Mouse (Mus musculus): ENCODE data around the gene Trmt2a. TPM values are rescaled to one million over a fixed set of nuclear protein-coding genes. Genes with fewer than 3 reads are reported as not detected.
A peak's percentile ranks its signal among the peaks of the same experiment; 100 is the strongest.

Trmt2a gene
- polyA plus RNA-seq (2012; rRNA removed): 24.0 and 29.7 TPM in 2 replicates

DNA sequence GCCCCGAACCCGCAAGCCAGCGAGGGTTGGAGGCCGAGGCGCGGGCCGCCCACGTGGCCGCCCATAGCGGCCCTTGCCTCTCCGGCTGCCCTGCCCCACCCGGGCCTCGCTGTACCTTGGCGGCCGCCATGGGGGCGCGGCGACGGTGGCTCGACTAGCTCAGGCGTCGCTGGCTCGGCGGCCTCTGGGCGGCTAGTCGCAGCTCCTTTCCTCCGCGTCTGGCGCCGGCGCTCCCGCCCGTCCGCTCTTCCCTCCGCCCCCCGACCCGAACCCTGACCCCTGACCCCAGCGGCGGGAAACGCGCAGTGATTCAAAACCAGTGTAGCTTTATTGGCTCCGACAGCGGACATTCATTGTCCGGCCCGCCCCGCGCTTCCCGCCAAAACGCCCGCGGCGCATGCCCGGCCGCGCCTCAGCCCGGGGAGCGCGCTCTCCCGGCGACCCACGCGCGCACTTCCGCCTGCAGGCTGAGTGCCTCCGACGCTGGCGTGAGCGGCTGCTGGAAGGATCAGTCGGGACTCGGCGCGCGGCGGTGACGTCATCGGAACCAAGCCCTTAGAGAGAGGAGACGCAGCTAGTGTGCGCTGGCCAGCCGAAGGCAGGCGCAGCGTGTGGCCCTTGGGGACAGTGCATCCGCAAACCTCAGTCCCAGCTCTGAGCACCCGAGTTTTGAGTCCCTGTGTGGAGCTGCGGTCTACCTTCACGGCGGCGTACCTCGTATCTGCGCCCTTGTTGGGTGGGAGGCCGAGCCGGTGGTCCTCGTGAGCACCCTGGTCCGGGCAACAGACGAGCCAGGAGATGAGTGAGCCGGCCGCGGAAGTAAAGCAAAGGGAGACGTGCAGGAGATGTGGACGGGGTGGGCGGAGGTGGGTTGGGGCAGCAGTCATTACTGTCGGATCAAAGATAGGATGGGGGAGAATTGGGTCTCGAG is at the start of gene Trmt2a, which contains the start of gene Ranbp1:
Trmt2a (plus strand) TSS at position 247 of the 931 bp plus-strand sequence.
Ranbp1 (minus strand) TSS at position 300 of the 931 bp plus-strand sequence.
- no peaks in the 10 kb centered on the region for H3K27me3 ChIP-seq (ENCODE audit: control insufficient read depth, insufficient read depth, low read length)
- H3K27ac ChIP-seq (ENCODE audit: insufficient read depth, low read depth, low read length): peak within 1 kb of the TSS; percentile 57
- H3K4me3 ChIP-seq (ENCODE audit: low read depth, low read length): peak within 1 kb of the TSS; percentile 78
- H3K4me1 ChIP-seq (ENCODE audit: control insufficient read depth, insufficient read depth, insufficient read length, low read length): peaks cover 5% of the 10 kb centered on the region
- TF ChIP-seq CTCF (IDR thresholded peaks at IDR 0.05; ENCODE audit: extremely low read depth, insufficient read length, insufficient replicate concordance, low read depth, low read length) (no peak), POLR2A (IDR thresholded peaks at IDR 0.05; ENCODE audit: low read depth, low read length) (peak; percentile 60)
- peaks cover 44% of the 10 kb centered on the region for H3K36me3 ChIP-seq (ENCODE audit: control insufficient read depth, insufficient read depth, low read length)
- WGBS: under 1% methylated on average over 102 of the region's 102 CpGs

- TF ChIP-seq POLR2A (IDR thresholded peaks at IDR 0.05; ENCODE audit: low read depth, low read length) (no peak), CTCF (IDR thresholded peaks at IDR 0.05; ENCODE audit: extremely low read depth, insufficient read length, insufficient replicate concordance, low read depth, low read length) (no peak)
- no peaks in the 10 kb centered on the region for H3K36me3 ChIP-seq (ENCODE audit: control insufficient read depth, insufficient read depth, low read length)
- H3K4me3 ChIP-seq (ENCODE audit: low read depth, low read length): no peak overlapping the region
- WGBS: 78% methylated on average over 2 of the region's 2 CpGs
- no peak overlapping the region for H3K27ac ChIP-seq (ENCODE audit: insufficient read depth, low read depth, low read length)
- no peaks in the 10 kb centered on the region for H3K27me3 ChIP-seq (ENCODE audit: control insufficient read depth, insufficient read depth, low read length)
- H3K4me1 ChIP-seq (ENCODE audit: control insufficient read depth, insufficient read depth, insufficient read length, low read length): peaks cover 12% of the 10 kb centered on the region; the same call in 1 of the 2 replicates
Measured at GRCm38 (mm10) chr16:18200062-18200461, 48.4 kb upstream of the Trmt2a start.

DNA sequence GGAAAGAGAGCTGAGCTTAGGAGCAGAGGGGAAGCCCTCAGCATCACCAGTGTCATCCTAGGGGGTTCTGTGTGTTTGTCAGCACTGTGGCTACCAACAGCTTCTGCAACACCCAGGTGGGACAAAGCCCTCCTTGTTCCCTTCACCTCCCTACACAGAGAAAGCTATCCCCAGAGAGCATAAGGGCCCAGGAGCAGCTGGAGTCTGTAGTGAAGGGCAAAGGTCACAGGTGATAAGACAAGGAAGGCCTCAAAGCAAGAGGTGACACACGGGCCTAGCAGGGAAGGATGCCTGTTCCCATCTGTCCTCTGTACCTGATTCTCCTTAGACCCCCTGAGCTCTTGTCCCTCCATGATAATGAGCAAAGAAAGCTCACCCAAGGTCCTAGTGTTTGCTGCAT is 46.9 kb upstream of the Trmt2a start:
- TF ChIP-seq POLR2A (IDR thresholded peaks at IDR 0.05; ENCODE audit: low read depth, low read length) (no peak), CTCF (IDR thresholded peaks at IDR 0.05; ENCODE audit: extremely low read depth, insufficient read length, insufficient replicate concordance, low read depth, low read length) (no peak)
- H3K36me3 ChIP-seq (ENCODE audit: control insufficient read depth, insufficient read depth, low read length): no peaks in the 10 kb centered on the region
- WGBS: 21% methylated on average over 1 of the region's 1 CpGs

DNA sequence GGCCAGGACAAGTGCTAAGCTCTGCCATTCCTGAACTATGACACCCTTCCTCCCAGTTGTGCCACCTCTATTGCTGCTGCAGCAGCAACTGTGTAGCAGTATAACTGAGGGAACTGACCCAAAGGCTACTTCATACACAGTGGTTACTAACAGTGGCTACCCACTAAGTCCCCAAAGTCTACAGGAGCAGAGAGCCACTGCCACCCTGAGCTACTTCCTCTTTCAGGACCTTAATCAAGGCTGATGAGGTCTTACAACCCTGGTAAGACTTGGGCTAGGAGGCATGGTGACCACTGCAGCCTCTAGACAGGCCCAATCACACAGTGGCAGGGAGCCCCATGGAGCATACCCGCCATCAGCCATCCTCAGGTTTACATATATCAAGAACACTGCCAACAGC is 46.4 kb upstream of the Trmt2a start:
- Histone ChIP-seq H3K27me3 (ENCODE audit: control insufficient read depth, insufficient read depth, low read length) (no peaks in the 10 kb centered on the region), H3K36me3 (ENCODE audit: control insufficient read depth, insufficient read depth, low read length) (no peaks in the 10 kb centered on the region), H3K27ac (ENCODE audit: insufficient read depth, low read depth, low read length) (no peak overlapping the region), H3K4me1 (ENCODE audit: control insufficient read depth, insufficient read depth, insufficient read length, low read length) (peaks cover 9% of the 10 kb centered on the region; the same call in 1 of the 2 replicates), H3K4me3 (ENCODE audit: low read depth, low read length) (no peak overlapping the region)
- TF ChIP-seq POLR2A (IDR thresholded peaks at IDR 0.05; ENCODE audit: low read depth, low read length) (no peak), CTCF (IDR thresholded peaks at IDR 0.05; ENCODE audit: extremely low read depth, insufficient read length, insufficient replicate concordance, low read depth, low read length) (no peak)
- WGBS: 86% methylated on average over 1 of the region's 1 CpGs

More for the DNA sequence above, 46.9 kb upstream of the Trmt2a start:
- peaks cover 9% of the 10 kb centered on the region; the same call in 1 of the 2 replicates for H3K4me1 ChIP-seq (ENCODE audit: control insufficient read depth, insufficient read depth, insufficient read length, low read length)
- H3K4me3 ChIP-seq (ENCODE audit: low read depth, low read length): no peak overlapping the region
- H3K27ac ChIP-seq (ENCODE audit: insufficient read depth, low read depth, low read length): no peak overlapping the region
- no peaks in the 10 kb centered on the region for H3K27me3 ChIP-seq (ENCODE audit: control insufficient read depth, insufficient read depth, low read length)

DNA sequence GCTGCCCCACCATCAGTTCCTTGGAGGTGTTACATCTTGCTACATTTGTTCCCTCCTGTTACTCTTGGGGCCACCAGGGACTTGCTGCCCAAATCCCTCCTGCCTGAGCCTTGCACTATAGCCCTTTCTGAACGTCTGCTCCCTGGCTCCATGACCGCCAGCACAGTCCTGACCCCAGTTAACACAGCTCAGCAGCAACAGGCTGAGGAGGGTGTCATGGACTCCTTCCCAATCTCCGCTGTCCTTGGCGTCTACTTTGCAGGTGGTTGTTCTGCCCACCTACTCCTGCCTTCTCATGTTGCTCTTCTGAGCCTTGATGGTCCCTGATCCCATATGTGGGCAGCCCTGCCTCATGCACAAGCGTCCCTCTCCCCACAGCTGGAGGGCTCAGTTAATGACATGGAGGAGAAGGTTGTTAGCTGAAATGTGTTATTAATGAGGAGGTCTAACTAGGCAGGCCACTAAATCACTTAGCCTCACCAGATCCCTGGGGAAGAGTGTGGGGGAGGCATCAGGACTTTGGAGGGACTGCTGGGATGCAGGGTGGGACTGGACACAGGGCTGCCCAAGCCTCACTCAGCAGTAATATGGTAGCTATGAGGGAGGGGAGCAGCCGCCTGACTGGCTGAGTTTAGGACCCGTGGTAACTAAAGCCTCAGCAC is 44.9 kb upstream of the Trmt2a start:
- 83% methylated on average over 7 of the region's 7 CpGs for WGBS
- TF ChIP-seq POLR2A (IDR thresholded peaks at IDR 0.05; ENCODE audit: low read depth, low read length) (no peak), CTCF (IDR thresholded peaks at IDR 0.05; ENCODE audit: extremely low read depth, insufficient read length, insufficient replicate concordance, low read depth, low read length) (no peak)
- H3K27me3 ChIP-seq (ENCODE audit: control insufficient read depth, insufficient read depth, low read length): no peaks in the 10 kb centered on the region
- no peak overlapping the region for H3K4me3 ChIP-seq (ENCODE audit: low read depth, low read length)
- H3K27ac ChIP-seq (ENCODE audit: insufficient read depth, low read depth, low read length): no peak overlapping the region
- H3K36me3 ChIP-seq (ENCODE audit: control insufficient read depth, insufficient read depth, low read length): no peaks in the 10 kb centered on the region
- H3K4me1 ChIP-seq (ENCODE audit: control insufficient read depth, insufficient read depth, insufficient read length, low read length): peaks cover 9% of the 10 kb centered on the region; the same call in 1 of the 2 replicates

GRCm38 (mm10) chr16:18210701-18211416 is 37.6 kb upstream of the Trmt2a start:
- peaks cover 12% of the 10 kb centered on the region for H3K4me1 ChIP-seq (ENCODE audit: control insufficient read depth, insufficient read depth, insufficient read length, low read length)
- H3K27ac ChIP-seq (ENCODE audit: insufficient read depth, low read depth, low read length): no peak overlapping the region
- no peaks in the 10 kb centered on the region for H3K27me3 ChIP-seq (ENCODE audit: control insufficient read depth, insufficient read depth, low read length)
- 12% methylated on average over 8 of the region's 8 CpGs for WGBS
- H3K4me3 ChIP-seq (ENCODE audit: low read depth, low read length): no peak overlapping the region
- TF ChIP-seq POLR2A (IDR thresholded peaks at IDR 0.05; ENCODE audit: low read depth, low read length) (no peak), CTCF (IDR thresholded peaks at IDR 0.05; ENCODE audit: extremely low read depth, insufficient read length, insufficient replicate concordance, low read depth, low read length) (peak; percentile 77; the same call in 1 of the 2 replicates)
- H3K36me3 ChIP-seq (ENCODE audit: control insufficient read depth, insufficient read depth, low read length): no peaks in the 10 kb centered on the region

Data from small intestine, adult 2 months (tissue).